7 mouse cellular contexts compared by ENCODE assay signal in the genomic region with DNA sequence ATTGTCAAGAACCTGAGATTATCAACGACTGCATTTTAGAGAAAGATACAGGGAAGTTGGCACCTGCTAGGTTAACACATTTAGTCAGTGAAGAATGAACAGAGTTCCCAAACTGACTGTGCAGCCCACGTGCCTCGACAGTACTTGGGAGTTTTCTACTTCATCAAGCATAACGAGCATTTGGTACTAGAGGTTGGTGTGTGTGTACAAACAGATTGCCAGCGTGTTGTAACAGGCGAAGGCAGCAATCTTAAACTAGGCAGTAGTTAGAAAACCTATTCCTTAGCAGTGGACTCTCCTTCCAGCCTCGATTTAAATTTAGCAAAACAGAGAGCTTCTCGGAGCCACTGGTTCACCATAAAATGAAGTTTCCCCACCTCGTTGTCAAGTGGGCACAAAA. TPM values are rescaled to one million over a fixed set of nuclear protein-coding genes. Genes with fewer than 3 reads are reported as not detected.
A peak's percentile ranks its signal among the peaks of the same experiment; 100 is the strongest.
DNase-seq lines count a peak whose midpoint lies in the region; ATAC-seq and TF ChIP-seq lines count a peak whose summit lies in the region.

No protein-coding gene starts in this region.

- H3K36me3 ChIP-seq in lung, embryonic 14.5 days (ENCODE audit: insufficient read depth): peaks cover 9% of the 10 kb centered on the region; the same call in 1 of the 2 replicates
- no peaks in the 10 kb centered on the region for H3K36me3 ChIP-seq in forebrain, postnatal 0 days (ENCODE audit: insufficient read depth)
- H3K36me3 ChIP-seq in midbrain, postnatal 0 days (ENCODE audit: insufficient read depth, low read length): peaks cover 3% of the 10 kb centered on the region; the same call in 1 of the 2 replicates

- H3K9ac ChIP-seq in lung, embryonic 14.5 days: peak overlapping the region; percentile 85
- H3K9ac ChIP-seq in forebrain, postnatal 0 days: peak overlapping the region; percentile 92
- H3K9ac ChIP-seq in midbrain, postnatal 0 days (replicated peaks; ENCODE audit: low read length, poor library complexity, severe bottlenecking): no peak overlapping the region; the same call in 1 of the 2 replicates

- WGBS in lung, embryonic 14.5 days: 40% methylated on average over 9 of the region's 9 CpGs
- WGBS in forebrain, postnatal 0 days: 15% methylated on average over 9 of the region's 9 CpGs
- WGBS in midbrain, postnatal 0 days: 32% methylated on average over 9 of the region's 9 CpGs

- TF ChIP-seq CTCF in lung, embryonic 14.5 days (IDR thresholded peaks at IDR 0.05; ENCODE audit: low read depth): no peak
- no peak for TF ChIP-seq CTCF in brain, embryonic 14.5 days (IDR thresholded peaks at IDR 0.05; ENCODE audit: borderline replicate concordance, extremely low read depth, insufficient read depth, insufficient read length)
- no peak for TF ChIP-seq CTCF in forebrain, postnatal 0 days (IDR thresholded peaks at IDR 0.05; ENCODE audit: low read depth)
- no peak for TF ChIP-seq CTCF in midbrain, postnatal 0 days (IDR thresholded peaks at IDR 0.05)

- H3K27ac ChIP-seq in lung, embryonic 14.5 days (ENCODE audit: low read depth): peak overlapping the region; percentile 99
- H3K27ac ChIP-seq in forebrain, postnatal 0 days (ENCODE audit: low read depth, low read length): peak overlapping the region; percentile 99
- peak overlapping the region; percentile 98 for H3K27ac ChIP-seq in midbrain, postnatal 0 days (ENCODE audit: low read depth, low read length)

- peaks cover 9% of the 10 kb centered on the region for H3K4me1 ChIP-seq in lung, embryonic 14.5 days (ENCODE audit: insufficient read depth)
- H3K4me1 ChIP-seq in forebrain, postnatal 0 days (ENCODE audit: insufficient read depth): peaks cover 8% of the 10 kb centered on the region; the same call in 1 of the 2 replicates
- no peaks in the 10 kb centered on the region for H3K4me1 ChIP-seq in midbrain, postnatal 0 days (ENCODE audit: insufficient read depth, low read length)

- DNase-seq in lung, embryonic 14.5 days: no peak
- DNase-seq in lung, postnatal 4 days: no peak
- DNase-seq in brain, embryonic 14.5 days (ENCODE audit: low read depth): peak; percentile 66
- DNase-seq in forebrain, postnatal 0 days: no peak
- peak; percentile 27 for DNase-seq in layer of hippocampus, adult 9-11 months
- peak; percentile 33 for DNase-seq in midbrain, postnatal 0 days (ENCODE audit: low spot score)
- DNase-seq in thymus, postnatal 4 days: no peak

- H3K4me2 ChIP-seq in lung, embryonic 14.5 days: peak overlapping the region; percentile 90
- H3K4me2 ChIP-seq in forebrain, postnatal 0 days (ENCODE audit: low read depth): peak overlapping the region; percentile 72
- H3K4me2 ChIP-seq in midbrain, postnatal 0 days (ENCODE audit: low read depth, low read length, poor library complexity, severe bottlenecking): peak overlapping the region; percentile 67

- no peak for ATAC-seq in lung, embryonic 14.5 days (ENCODE audit: insufficient read depth)
- ATAC-seq in forebrain, postnatal 0 days: no peak
- ATAC-seq in midbrain, postnatal 0 days (ENCODE audit: low FRiP score): no peak

- peak overlapping the region; percentile 68 for H3K4me3 ChIP-seq in lung, embryonic 14.5 days (ENCODE audit: low read depth, low read length)
- peak overlapping the region; percentile 50 for H3K4me3 ChIP-seq in forebrain, postnatal 0 days (ENCODE audit: low read depth, low read length)
- H3K4me3 ChIP-seq in midbrain, postnatal 0 days (ENCODE audit: low read depth, low read length): peak overlapping the region; percentile 47

- no peaks in the 10 kb centered on the region for H3K9me3 ChIP-seq in lung, embryonic 14.5 days (ENCODE audit: low read depth, low read length)
- H3K9me3 ChIP-seq in forebrain, postnatal 0 days (ENCODE audit: low read length): no peaks in the 10 kb centered on the region
- no peaks in the 10 kb centered on the region for H3K9me3 ChIP-seq in midbrain, postnatal 0 days (ENCODE audit: low read length)

- TF ChIP-seq POLR2A in brain, embryonic 14.5 days (IDR thresholded peaks at IDR 0.05; ENCODE audit: borderline replicate concordance, extremely low read depth, insufficient read depth, insufficient read length, poor library complexity, severe bottlenecking): no peak

- H3K27me3 ChIP-seq in lung, embryonic 14.5 days (ENCODE audit: insufficient read depth, low read length): no peaks in the 10 kb centered on the region
- no peaks in the 10 kb centered on the region for H3K27me3 ChIP-seq in forebrain, postnatal 0 days (ENCODE audit: insufficient read depth, low read length)
- no peaks in the 10 kb centered on the region for H3K27me3 ChIP-seq in midbrain, postnatal 0 days (ENCODE audit: insufficient read depth, low read length)

RNA-seq across cellular contexts. Expression of gene Eif4g2, which starts 38.7 kb away (rescaled TPM):
- polyA plus RNA-seq in lung, embryonic 14.5 days (2014; fragmentation: Nextera tagmentation; extraction: Ambion mirVana): 1,010 and 1,058 TPM in 2 replicates
- polyA plus RNA-seq in brain, embryonic 14.5 days (2012; rRNA removed): 594 and 722 TPM in 2 replicates
- total RNA-seq in forebrain, postnatal 0 days (2014; rRNA removed): 576 and 580 TPM in 2 replicates
- 912 and 916 TPM in 2 replicates for polyA plus RNA-seq in forebrain, postnatal 0 days (2015; fragmentation: Nextera tagmentation; extraction: Ambion mirVana)
- 497 and 556 TPM in 2 replicates for total RNA-seq in midbrain, postnatal 0 days (2014; rRNA removed)
- 804 and 868 TPM in 2 replicates for polyA plus RNA-seq in midbrain, postnatal 0 days (2015; fragmentation: Nextera tagmentation; extraction: Ambion mirVana)

Comparison
In these comparisons a context has a peak if more than half of its experiments do, and no peak if none do; other contexts are left out.
1. DNase-seq: peak in brain, embryonic 14.5 days (single experiment), layer of hippocampus, adult 9-11 months (single experiment) and midbrain, postnatal 0 days (single experiment); none in lung, embryonic 14.5 days (single experiment), lung, postnatal 4 days (0 of 2), forebrain, postnatal 0 days (single experiment) and thymus, postnatal 4 days (single experiment).
2. Peak in every context shown above with its lines, with median percentiles within 50 percentile points of each other: H3K27ac ChIP-seq, H3K4me2 ChIP-seq and H3K4me3 ChIP-seq.